In genomic region chr11:69133923-69134621, GRCm38 (mm10) we compare ENCODE assay signal across 8 mouse cellular contexts. TPM values are rescaled to one million over a fixed set of nuclear protein-coding genes. Genes with fewer than 3 reads are reported as not detected.
DNase-seq lines count a peak whose midpoint lies in the region; ATAC-seq and TF ChIP-seq lines count a peak whose summit lies in the region.

No protein-coding gene starts in this region.

- H3K4me1 ChIP-seq in embryonic fibroblast, embryonic 13.5 days (ENCODE audit: control insufficient read depth, insufficient read depth, low read length): no peaks in the 10 kb centered on the region
- peaks cover 19% of the 10 kb centered on the region for H3K4me1 ChIP-seq in liver, postnatal 0 days (ENCODE audit: insufficient read depth)
- H3K4me1 ChIP-seq in neural tube, embryonic 13.5 days (replicated peaks): peaks cover 14% of the 10 kb centered on the region; the same call in 1 of the 2 replicates

- ATAC-seq in liver, postnatal 0 days: peak; percentile 79
- ATAC-seq in neural tube, embryonic 13.5 days (ENCODE audit: low read depth): peak; percentile 70

- peak; percentile 28; the same call in 1 of the 2 replicates for TF ChIP-seq CTCF in embryonic fibroblast, embryonic 13.5 days (IDR thresholded peaks at IDR 0.05; ENCODE audit: borderline replicate concordance, insufficient read depth, low read length)
- peak; percentile 46 for TF ChIP-seq CTCF in liver, postnatal 0 days (IDR thresholded peaks at IDR 0.05; ENCODE audit: low read depth)

- H3K9ac ChIP-seq in liver, postnatal 0 days (replicated peaks): no peak overlapping the region
- peak overlapping the region; percentile 61 for H3K9ac ChIP-seq in neural tube, embryonic 13.5 days

- no peak overlapping the region for H3K27ac ChIP-seq in embryonic fibroblast, embryonic 13.5 days (ENCODE audit: insufficient read depth, low read length)
- no peak overlapping the region for H3K27ac ChIP-seq in liver, postnatal 0 days (ENCODE audit: low read depth)
- H3K27ac ChIP-seq in neural tube, embryonic 13.5 days (replicated peaks): no peak overlapping the region; the same call in 1 of the 2 replicates

- no peak overlapping the region for H3K4me3 ChIP-seq in embryonic fibroblast, embryonic 13.5 days (ENCODE audit: insufficient read depth, low read length)
- peak overlapping the region; percentile 36 for H3K4me3 ChIP-seq in liver, postnatal 0 days (ENCODE audit: low read depth, low read length)
- peak overlapping the region; percentile 44 for H3K4me3 ChIP-seq in neural tube, embryonic 13.5 days

- TF ChIP-seq EP300 in liver, postnatal 0 days (IDR thresholded peaks at IDR 0.05; ENCODE audit: low read depth): no peak

- no peaks in the 10 kb centered on the region for H3K36me3 ChIP-seq in liver, postnatal 0 days (replicated peaks; ENCODE audit: insufficient read depth, low read length)
- no peaks in the 10 kb centered on the region for H3K36me3 ChIP-seq in neural tube, embryonic 13.5 days

- TF ChIP-seq POLR2A in embryonic fibroblast, embryonic 13.5 days (IDR thresholded peaks at IDR 0.05; ENCODE audit: low read depth, low read length): 0 out of 2 replicates have a peak, but pooled peaks have one; percentile 12

- intact Hi-C loops in heart, postnatal 36 days (cut with DNase I): no loop called here

- no peaks in the 10 kb centered on the region for H3K9me3 ChIP-seq in liver, postnatal 0 days (ENCODE audit: low read length)
- H3K9me3 ChIP-seq in neural tube, embryonic 13.5 days: no peaks in the 10 kb centered on the region

- peak; percentile 45 to 48 for DNase-seq in CD8-positive naive resting alpha-beta T cell, adult 2 months (ENCODE audit: low read depth in 2 of 2, low spot score in 2 of 2)
- peak; percentile 64 for DNase-seq in adrenal gland, postnatal 25 days
- DNase-seq in heart, postnatal 36 days: peak; percentile 35 to 36
- peak; percentile 86 to 93 for DNase-seq in layer of hippocampus, adult 18-20 months (ENCODE audit: low spot score in 2 of 2)
- peak; percentile 73 for DNase-seq in liver, postnatal 0 days
- DNase-seq in thymus, postnatal 4 days: peak; percentile 72

- WGBS in liver, postnatal 0 days (ENCODE audit: insufficient replicate concordance): 4% methylated on average over 34 of the region's 34 CpGs
- WGBS in neural tube, embryonic 13.5 days: 3% methylated on average over 34 of the region's 34 CpGs

- H3K4me2 ChIP-seq in liver, postnatal 0 days (ENCODE audit: low read depth, low read length): peak overlapping the region; percentile 69
- peak overlapping the region; percentile 72 for H3K4me2 ChIP-seq in neural tube, embryonic 13.5 days

- H3K27me3 ChIP-seq in liver, postnatal 0 days (ENCODE audit: insufficient read depth, low read length): no peaks in the 10 kb centered on the region
- peaks cover 24% of the 10 kb centered on the region for H3K27me3 ChIP-seq in neural tube, embryonic 13.5 days

RNA-seq across cellular contexts. Expression of gene Aloxe3, which starts 8.4 kb away (rescaled TPM):
- total RNA-seq in adrenal gland, postnatal 25 days (2021): 0.64 and 2.8 TPM in 2 replicates
- polyA plus RNA-seq in embryonic fibroblast, embryonic 13.5 days (2011; ENCODE audit: insufficient read length, low read depth, missing spikeins): 0.27 TPM in 1 of 2 replicates, not detected in the other
- total RNA-seq in heart, postnatal 36 days (2021): not detected
- 1 to 10 TPM; 8.6 to 9.1 TPM for total RNA-seq in layer of hippocampus, adult 18-20 months (2021)
- 0.14 and 0.18 TPM in 2 replicates for polyA plus RNA-seq in liver, postnatal 0 days (2015; fragmentation: Nextera tagmentation; extraction: Ambion mirVana)
- polyA plus RNA-seq in neural tube, embryonic 13.5 days (2015; fragmentation: Nextera tagmentation; extraction: Ambion mirVana): 0.59 and 1.2 TPM in 2 replicates

RNA-seq across cellular contexts. Expression of gene 9130213A22Rik, which starts 11.7 kb away (rescaled TPM):
- 1.2 and 1.6 TPM in 2 replicates for total RNA-seq in adrenal gland, postnatal 25 days (2021)
- polyA plus RNA-seq in embryonic fibroblast, embryonic 13.5 days (2011; ENCODE audit: insufficient read length, low read depth, missing spikeins): 0.88 and 1.1 TPM in 2 replicates
- under 1 TPM in 1 of 2 experiments, not detected in 1; 0.22 TPM for total RNA-seq in heart, postnatal 36 days (2021)
- total RNA-seq in layer of hippocampus, adult 18-20 months (2021): 1 to 10 TPM; 1.3 to 1.6 TPM
- 0.06 and 0.07 TPM in 2 replicates for polyA plus RNA-seq in liver, postnatal 0 days (2015; fragmentation: Nextera tagmentation; extraction: Ambion mirVana)
- polyA plus RNA-seq in neural tube, embryonic 13.5 days (2015; fragmentation: Nextera tagmentation; extraction: Ambion mirVana): 0.18 and 0.32 TPM in 2 replicates

RNA-seq across cellular contexts. Expression of gene Hes7, which starts 13.9 kb away (rescaled TPM):
- not detected in 2 replicates for total RNA-seq in adrenal gland, postnatal 25 days (2021)
- polyA plus RNA-seq in embryonic fibroblast, embryonic 13.5 days (2011; ENCODE audit: insufficient read length, low read depth, missing spikeins): not detected in 2 replicates
- total RNA-seq in heart, postnatal 36 days (2021): not detected
- 1 to 10 TPM; 1.1 to 1.6 TPM for total RNA-seq in layer of hippocampus, adult 18-20 months (2021)
- 0.07 and 0.15 TPM in 2 replicates for polyA plus RNA-seq in liver, postnatal 0 days (2015; fragmentation: Nextera tagmentation; extraction: Ambion mirVana)
- polyA plus RNA-seq in neural tube, embryonic 13.5 days (2015; fragmentation: Nextera tagmentation; extraction: Ambion mirVana): 0.61 TPM in 1 of 2 replicates, not detected in the other

RNA-seq across cellular contexts. Expression of gene Alox12b, which starts 22.7 kb away (rescaled TPM):
- not detected in 2 replicates for total RNA-seq in adrenal gland, postnatal 25 days (2021)
- not detected in 2 replicates for polyA plus RNA-seq in embryonic fibroblast, embryonic 13.5 days (2011; ENCODE audit: insufficient read length, low read depth, missing spikeins)
- total RNA-seq in heart, postnatal 36 days (2021): not detected
- 10 to 100 TPM; 10.7 to 18.4 TPM for total RNA-seq in layer of hippocampus, adult 18-20 months (2021)
- polyA plus RNA-seq in liver, postnatal 0 days (2015; fragmentation: Nextera tagmentation; extraction: Ambion mirVana): not detected in 2 replicates
- 0.22 and 0.23 TPM in 2 replicates for polyA plus RNA-seq in neural tube, embryonic 13.5 days (2015; fragmentation: Nextera tagmentation; extraction: Ambion mirVana)

RNA-seq across cellular contexts. Expression of gene Per1, which starts 39.1 kb away (rescaled TPM):
- total RNA-seq in adrenal gland, postnatal 25 days (2021): 66.5 and 84.7 TPM in 2 replicates
- polyA plus RNA-seq in embryonic fibroblast, embryonic 13.5 days (2011; ENCODE audit: insufficient read length, low read depth, missing spikeins): 23.1 and 30.9 TPM in 2 replicates
- total RNA-seq in heart, postnatal 36 days (2021): 10 to 100 TPM; 34.2 to 82.1 TPM
- 100 to 1,000 TPM in 1 of 2 experiments, 10 to 100 TPM in 1; 92.9 to 115 TPM for total RNA-seq in layer of hippocampus, adult 18-20 months (2021)
- polyA plus RNA-seq in liver, postnatal 0 days (2015; fragmentation: Nextera tagmentation; extraction: Ambion mirVana): 3.0 and 8.2 TPM in 2 replicates
- polyA plus RNA-seq in neural tube, embryonic 13.5 days (2015; fragmentation: Nextera tagmentation; extraction: Ambion mirVana): 8.0 and 8.4 TPM in 2 replicates

Comparison
In these comparisons a context has a peak if more than half of its experiments do, and no peak if none do; other contexts are left out.
1. DNase-seq: peak in every context shown above with its lines; median percentile 90 in layer of hippocampus, adult 18-20 months; 73 in liver, postnatal 0 days; 72 in thymus, postnatal 4 days; 64 in adrenal gland, postnatal 25 days; 46 in CD8-positive naive resting alpha-beta T cell, adult 2 months; 36 in heart, postnatal 36 days.